Mouse (Mus musculus) cerebellum, adult 2 months (tissue): ENCODE measurements around the gene Inafm2. TPM values are rescaled to one million over a fixed set of nuclear protein-coding genes. Genes with fewer than 3 reads are reported as not detected.

Experiments used
- DNase-seq, 2 experiments: peaks; one replicate each; pipeline ENCODE4 v3.0.0; 2021
- H3K27ac ChIP-seq: fragments of 200-500 bp; 2 replicates; pipeline ENCODE4 v1.5.1; 2012; ENCODE audit warnings: low read length, control low read depth, inconsistent platforms; ENCODE audit not compliant: insufficient read depth
- H3K27me3 ChIP-seq: fragments of 200-500 bp; 2 replicates; pipeline ENCODE4 v1.6.1; 2012; ENCODE audit warnings: inconsistent platforms, mild to moderate bottlenecking, low read length, moderate library complexity; ENCODE audit not compliant: control insufficient read depth, insufficient read depth
- H3K4me1 ChIP-seq: fragments of 200-500 bp; 2 replicates; pipeline ENCODE4 v1.6.1; 2011; ENCODE audit warnings: low read length; ENCODE audit not compliant: control insufficient read depth, insufficient read depth
- H3K4me3 ChIP-seq: fragments of 200-500 bp; replicated peaks from 2 replicates; pipeline ENCODE3; 2011; ENCODE audit warnings: mild to moderate bottlenecking, low read depth, low read length, control low read depth; ENCODE audit not compliant: insufficient read depth
- CTCF ChIP-seq: fragments of 200-500 bp; IDR thresholded peaks from 2 replicates; pipeline ENCODE4 v1.5.1; 2011; ENCODE audit warnings: low read depth, mild to moderate bottlenecking, control low read depth, low read length, moderate library complexity, borderline replicate concordance; ENCODE audit not compliant: insufficient read depth
- POLR2A ChIP-seq: fragments of 200-500 bp; IDR thresholded peaks from 2 replicates; pipeline ENCODE4 v1.6.1; 2011; ENCODE audit warnings: low read length, control low read depth, borderline replicate concordance; ENCODE audit not compliant: insufficient read depth
- WGBS: fragments of 180-500 bp; shearing (Covaris S2); methylation state at CpG from one replicate; pipeline ENCODE4 v1.1.7; 2018; 5-methylcytosine and 5-hydroxymethylcytosine counted together
- polyA plus RNA-seq: library from polyadenylated mRNA; depleted of rRNA; stranded (reverse); fragments of >200 nt; gene quantifications from 2 replicates; pipeline ENCODE4 v1.2.3, GENCODE M21; 2012; rRNA removed

Inafm2 gene
- polyA plus RNA-seq, 1 experiment: 21.8 TPM

DNA sequence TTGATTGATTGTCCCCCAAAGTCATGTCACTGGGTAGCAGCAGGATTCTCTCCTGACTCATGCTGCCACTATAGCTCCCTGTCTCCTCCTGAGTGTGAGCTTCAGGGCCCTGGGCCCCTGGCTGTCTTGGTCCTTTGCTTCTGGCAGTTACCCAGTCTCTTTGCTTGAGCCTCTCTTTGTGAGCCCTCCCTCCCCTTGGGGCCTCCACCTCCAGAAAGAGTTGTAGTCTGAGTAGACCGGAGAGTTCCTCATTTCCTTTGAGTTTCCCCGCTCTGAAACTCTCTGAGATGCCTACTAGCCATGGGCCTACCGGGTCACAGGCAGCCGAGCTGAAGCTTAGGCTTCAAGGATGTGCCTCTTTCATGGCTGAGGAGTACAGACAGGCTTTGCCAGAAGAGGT is 48.1 kb downstream of the Inafm2 start:
- Histone ChIP-seq H3K27me3 (no peaks in the 10 kb centered on the region), H3K27ac (no peak overlapping the region), H3K4me3 (no peak overlapping the region), H3K4me1 (peaks cover 38% of the 10 kb centered on the region)
- 92% methylated on average over 4 of the region's 4 CpGs for WGBS
- TF ChIP-seq POLR2A: no peak
- no peak for TF ChIP-seq CTCF
- no peak for DNase-seq

Other genes with a start within 250 kb of the Inafm2 start
- 8.6 and 9.2 TPM in 2 replicates for gene Bmf, start 196.1 kb upstream of the Inafm2 start, polyA plus RNA-seq
- 2.9 and 3.4 TPM in 2 replicates for gene Bub1b, start 147.5 kb upstream of the Inafm2 start, polyA plus RNA-seq
- 5.6 and 6.4 TPM in 2 replicates for gene Pak6, start 82.5 kb upstream of the Inafm2 start, polyA plus RNA-seq
- gene Ankrd63, start 41.8 kb upstream of the Inafm2 start, polyA plus RNA-seq: 0.41 and 0.82 TPM in 2 replicates
- gene Plcb2, start 17.3 kb upstream of the Inafm2 start, polyA plus RNA-seq: 0.86 and 0.97 TPM in 2 replicates
- gene Ccdc9b, start 16.9 kb downstream of the Inafm2 start, polyA plus RNA-seq: 8.3 and 8.5 TPM in 2 replicates
- gene Phgr1, start 27.0 kb downstream of the Inafm2 start, polyA plus RNA-seq: not detected in 2 replicates
- gene Disp2, start 34.0 kb downstream of the Inafm2 start, polyA plus RNA-seq: 212 and 227 TPM in 2 replicates
- 1.6 and 2.1 TPM in 2 replicates for gene Knstrn, start 68.2 kb downstream of the Inafm2 start, polyA plus RNA-seq
- gene Ivd, start 116.2 kb downstream of the Inafm2 start, polyA plus RNA-seq: 128 and 134 TPM in 2 replicates
- gene Bahd1, start 154.6 kb downstream of the Inafm2 start, polyA plus RNA-seq: 16.6 and 16.7 TPM in 2 replicates
- gene Chst14, start 180.7 kb downstream of the Inafm2 start, polyA plus RNA-seq: 4.2 and 4.4 TPM in 2 replicates